Mouse (Mus musculus) brain, adult 10 weeks (tissue): Measurements from ENCODE around the gene Olfr559. TPM values are rescaled to one million over a fixed set of nuclear protein-coding genes. Genes with fewer than 3 reads are reported as not detected.

Source experiments
- polyA plus RNA-seq: library from polyadenylated mRNA; stranded (reverse); fragments of 350-450 nt; fragmentation: Illumina TruSeq; extraction: RNeasy Lipid Tissue Mini Kit (QIAGEN cat#74804); gene quantifications from one replicate; pipeline ENCODE4 v1.2.3, GENCODE M21; 2015; ENCODE audit warnings: low read depth, low replicate concordance

Olfr559 gene
- polyA plus RNA-seq: not detected

GRCm38 (mm10) chr7:102727391-102727790, at the start of gene Olfr559:
TSS of gene Olfr559 (minus strand) at chr7:102727491.

GRCm38 (mm10) chr7:102770921-102771320, 43.6 kb upstream of the Olfr559 start, which contains the start of gene Olfr561:
TSS of gene Olfr561 (plus strand) at chr7:102771221.

GRCm38 (mm10) chr7:102759266-102759665, 32.0 kb upstream of the Olfr559 start, which contains the start of the genes Olfr560 and Olfr78:
TSS of gene Olfr560 (minus strand) at chr7:102759366.
TSS of gene Olfr78 (minus strand) at chr7:102759471.

GRCm38 (mm10) chr7:102718970-102719369, 8.3 kb downstream of the Olfr559 start, which contains the start of gene Olfr33:
TSS of gene Olfr33 (minus strand) at chr7:102719070.

GRCm38 (mm10) chr7:102701915-102702314, 25.4 kb downstream of the Olfr559 start, which contains the start of gene Olfr558:
TSS of gene Olfr558 (plus strand) at chr7:102702215.

GRCm38 (mm10) chr7:102695358-102696125, 31.7 kb downstream of the Olfr559 start, which contains the start of gene Olfr557:
TSS of gene Olfr557 (plus strand) at chr7:102695910.

GRCm38 (mm10) chr7:102686944-102687501, 40.3 kb downstream of the Olfr559 start, which contains the start of gene Trim68:
TSS of gene Trim68 (minus strand) at chr7:102687327.

Other genes starting within 250 kb of the Olfr559 start
- gene Olfr543, start 245.8 kb downstream of the Olfr559 start, polyA plus RNA-seq: not detected
- gene Olfr544, start 239.2 kb downstream of the Olfr559 start, polyA plus RNA-seq: not detected
- gene Olfr545, start 227.9 kb downstream of the Olfr559 start, polyA plus RNA-seq: not detected
- not detected for gene Olfr547, start 192.7 kb downstream of the Olfr559 start, polyA plus RNA-seq
- gene Olfr548-ps1, start 186.6 kb downstream of the Olfr559 start, polyA plus RNA-seq: not detected
- not detected for gene Olfr549, start 177.6 kb downstream of the Olfr559 start, polyA plus RNA-seq
- gene Trim21, start 162.0 kb downstream of the Olfr559 start, polyA plus RNA-seq: 2.0 TPM
- not detected for gene Olfr550, start 156.0 kb downstream of the Olfr559 start, polyA plus RNA-seq
- not detected for gene Olfr551, start 135.6 kb downstream of the Olfr559 start, polyA plus RNA-seq
- gene Olfr552, start 129.7 kb downstream of the Olfr559 start, polyA plus RNA-seq: not detected
- not detected for gene Olfr553, start 109.3 kb downstream of the Olfr559 start, polyA plus RNA-seq
- not detected for gene Olfr554, start 89.1 kb downstream of the Olfr559 start, polyA plus RNA-seq
- not detected for gene Olfr555, start 68.7 kb downstream of the Olfr559 start, polyA plus RNA-seq
- not detected for gene Olfr556, start 62.6 kb downstream of the Olfr559 start, polyA plus RNA-seq
- gene Trim68, start 40.2 kb downstream of the Olfr559 start, polyA plus RNA-seq: 6.1 TPM
- gene Olfr557, start 31.6 kb downstream of the Olfr559 start, polyA plus RNA-seq: not detected
- 1.0 TPM for gene Olfr558, start 25.3 kb downstream of the Olfr559 start, polyA plus RNA-seq
- gene Olfr33, start 8.4 kb downstream of the Olfr559 start, polyA plus RNA-seq: not detected
- gene Olfr560, start 31.9 kb upstream of the Olfr559 start, polyA plus RNA-seq: 0.33 TPM
- gene Olfr78, start 32.0 kb upstream of the Olfr559 start, polyA plus RNA-seq: 1.1 TPM
- gene Olfr561, start 43.7 kb upstream of the Olfr559 start, polyA plus RNA-seq: not detected
- gene Olfr564, start 76.0 kb upstream of the Olfr559 start, polyA plus RNA-seq: not detected
- not detected for gene Olfr566, start 131.3 kb upstream of the Olfr559 start, polyA plus RNA-seq
- not detected for gene Olfr568, start 149.6 kb upstream of the Olfr559 start, polyA plus RNA-seq
- gene Olfr569, start 163.4 kb upstream of the Olfr559 start, polyA plus RNA-seq: not detected
- not detected for gene Olfr570, start 167.1 kb upstream of the Olfr559 start, polyA plus RNA-seq
- gene Olfr571, start 190.0 kb upstream of the Olfr559 start, polyA plus RNA-seq: not detected
- gene Olfr572, start 196.9 kb upstream of the Olfr559 start, polyA plus RNA-seq: not detected
- gene Olfr573-ps1, start 215.1 kb upstream of the Olfr559 start, polyA plus RNA-seq: not detected
- gene Olfr574, start 221.0 kb upstream of the Olfr559 start, polyA plus RNA-seq: not detected
- gene Olfr575, start 231.3 kb upstream of the Olfr559 start, polyA plus RNA-seq: not detected
- not detected for gene Olfr576, start 235.2 kb upstream of the Olfr559 start, polyA plus RNA-seq
- not detected for gene Olfr577, start 248.5 kb upstream of the Olfr559 start, polyA plus RNA-seq